In the genomic region with DNA sequence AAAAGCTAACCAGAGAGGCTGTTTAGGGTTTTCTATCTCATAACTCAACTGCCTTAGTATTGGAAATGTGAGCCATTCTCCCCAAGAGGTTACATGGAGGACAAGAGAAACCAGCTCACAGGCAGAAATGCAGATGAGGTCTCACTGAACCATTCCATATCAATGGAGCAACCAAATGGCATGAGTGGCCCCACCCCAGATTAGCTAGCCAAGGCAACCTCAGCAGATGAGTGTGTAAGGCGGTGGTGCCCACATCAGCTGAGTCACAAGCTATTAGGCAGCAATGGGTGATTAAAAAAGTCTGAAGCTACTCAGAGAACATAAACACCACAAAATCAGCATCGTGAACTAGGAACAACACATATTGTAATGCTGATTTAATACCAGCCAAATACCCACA, we compare ENCODE assay signal across 26 mouse cellular contexts.
DNase-seq lines count a peak whose midpoint lies in the region; TF ChIP-seq lines count a peak whose summit lies in the region.
"Had no signal": no experiment of that assay in that cellular context is flagged by ENCODE, and none has a peak within 500 bp of the region (broad histone marks: within the 10 kb centered on the region; RNA-seq: fewer than 3 reads in every experiment).

No protein-coding gene starts in this region.

- no peak for TF ChIP-seq CTCF in layer of hippocampus, adult 2 months (conservative IDR thresholded peaks at IDR 0.05)

- H3K27ac ChIP-seq in layer of hippocampus, adult 2 months, result no peak overlapping the region
- H3K27ac ChIP-seq: embryonic facial prominence, embryonic 12.5 days; embryonic facial prominence, embryonic 15.5 days; forebrain, embryonic 12.5 days; forebrain, embryonic 15.5 days; heart, adult 2 months; heart, embryonic 10.5 days; heart, embryonic 13.5 days; hindbrain, embryonic 13.5 days; intestine, embryonic 15.5 days had no signal

- DNase-seq in heart, adult 11 months, result peak; percentile 68
- DNase-seq in heart, postnatal 36 days, result no peak
- DNase-seq in Muller cell, postnatal 12 days (ENCODE audit: inconsistent ontology term), result peak; percentile 19
- DNase-seq in adipocyte (ENCODE audit: low spot score), result peak; percentile 8
- no peak for DNase-seq in lung, postnatal 36 days
- DNase-seq in thymus, postnatal 14 days, result no peak
- no peak for DNase-seq in layer of hippocampus, adult 2 months (ENCODE audit: low spot score in 2 of 2)
- DNase-seq in thymus, postnatal 4 days, result no peak
- DNase-seq: adrenal gland, adult 2 months; adrenal gland, postnatal 14 days; cerebellum, adult 11 months; cerebellum, adult 2 months; cerebellum, adult 9-11 months; cerebellum, postnatal 25 days; gastrocnemius, postnatal 25 days; heart, adult 2 months; heart, postnatal 14 days; kidney, adult 11 months had no signal

- no peak overlapping the region for H3K4me3 ChIP-seq in layer of hippocampus, adult 2 months
- H3K4me3 ChIP-seq: embryonic facial prominence, embryonic 12.5 days; embryonic facial prominence, embryonic 15.5 days; forebrain, embryonic 12.5 days; forebrain, embryonic 15.5 days; heart, adult 2 months; heart, embryonic 10.5 days; heart, embryonic 13.5 days; hindbrain, embryonic 13.5 days; intestine, embryonic 15.5 days had no signal

- intact Hi-C loops in heart, postnatal 36 days (cut with DNase I), result no loop called here

Comparison
In these comparisons a context has a peak if more than half of its experiments do, and no peak if none do; other contexts are left out.
1. DNase-seq: peak in heart, adult 11 months (single experiment), Muller cell, postnatal 12 days (single experiment) and adipocyte (single experiment); none in heart, postnatal 36 days (0 of 2), lung, postnatal 36 days (single experiment), thymus, postnatal 14 days (single experiment), layer of hippocampus, adult 2 months (0 of 2) and thymus, postnatal 4 days (single experiment).